Mouse (Mus musculus): ENCODE measurements around the gene Hpn. TPM values are rescaled to one million over a fixed set of nuclear protein-coding genes. Genes with fewer than 3 reads are reported as not detected.

Hpn gene
- polyA plus RNA-seq, 1 experiment from 2014 or later: 1.2 TPM

DNA sequence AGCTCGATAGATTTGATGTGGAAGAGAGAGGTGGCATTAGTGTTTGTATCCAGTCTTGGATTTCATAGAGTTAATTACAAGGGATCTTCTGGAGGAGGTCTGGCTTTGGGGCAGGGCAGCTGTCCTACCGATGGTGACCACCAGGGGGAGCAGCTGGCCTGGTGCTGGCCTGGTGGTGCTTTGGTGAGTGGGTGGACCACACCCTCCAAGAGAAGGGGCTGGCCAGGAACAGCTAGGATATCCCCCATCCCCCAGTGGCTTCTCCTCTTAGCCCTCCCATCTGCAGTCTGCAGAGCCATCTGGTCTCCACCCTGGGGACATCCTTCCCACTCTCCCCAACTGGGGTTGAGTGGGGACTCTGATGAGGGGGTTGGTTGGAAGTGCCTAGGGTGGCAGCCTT is 56.0 kb downstream of the Hpn start, which contains the start of gene Lgi4:
Gene Lgi4 (plus strand): TSS at position 235 of the 400 bp plus-strand sequence.
- ATAC-seq (ENCODE audit: low FRiP score) (peak; percentile 85), DNase-seq (ENCODE audit: low spot score, missing footprints) (peak; percentile 99)
- peaks cover 4% of the 10 kb centered on the region; the same call in 1 of the 2 replicates for H3K27me3 ChIP-seq (ENCODE audit: control insufficient read depth, insufficient read depth, low read length)
- no peak within 1 kb of the TSS for H3K4me3 ChIP-seq (ENCODE audit: low read depth, low read length)
- 0 out of 2 replicates have a peak within 1 kb of the TSS, but pooled peaks have one; percentile 14 for H3K9ac ChIP-seq (ENCODE audit: low read length)
- peaks cover 2% of the 10 kb centered on the region for H3K4me1 ChIP-seq (ENCODE audit: control insufficient read depth, insufficient read depth, low read length)
- H3K36me3 ChIP-seq (ENCODE audit: control insufficient read depth, insufficient read depth, low read length): no peaks in the 10 kb centered on the region
- H3K4me2 ChIP-seq: no peak within 1 kb of the TSS
- no peaks in the 10 kb centered on the region for H3K9me3 ChIP-seq (ENCODE audit: control insufficient read depth, low read length)
- no peak within 1 kb of the TSS for H3K27ac ChIP-seq (ENCODE audit: low read depth, low read length)
- WGBS: 2% methylated on average over 2 of the region's 2 CpGs

DNA sequence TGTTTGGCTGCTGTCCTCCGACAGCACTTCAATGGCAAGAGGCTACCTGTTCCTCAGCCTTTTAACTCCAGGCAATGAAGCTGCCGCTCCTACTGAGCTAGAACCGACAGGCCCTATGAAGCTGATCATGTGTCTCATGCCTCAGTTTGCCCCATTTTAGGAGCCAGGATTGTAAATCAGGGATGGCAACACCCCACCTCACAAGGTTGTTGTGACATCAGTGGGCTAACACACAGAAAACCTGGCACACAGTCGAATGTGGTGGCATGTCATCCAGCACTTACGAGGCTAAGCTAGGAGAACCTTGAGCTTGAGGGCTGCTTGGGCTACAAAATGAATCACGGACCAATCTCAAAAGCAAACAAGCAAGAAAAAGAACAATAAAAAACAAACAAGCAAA is 56.9 kb downstream of the Hpn start:
- Histone ChIP-seq H3K4me1 (ENCODE audit: control insufficient read depth, insufficient read depth, low read length) (peaks cover 2% of the 10 kb centered on the region), H3K4me3 (ENCODE audit: low read depth, low read length) (no peak overlapping the region), H3K9ac (ENCODE audit: low read length) (no peak overlapping the region), H3K27me3 (ENCODE audit: control insufficient read depth, insufficient read depth, low read length) (peaks cover 13% of the 10 kb centered on the region), H3K4me2 (no peak overlapping the region), H3K9me3 (ENCODE audit: control insufficient read depth, low read length) (no peaks in the 10 kb centered on the region), H3K36me3 (ENCODE audit: control insufficient read depth, insufficient read depth, low read length) (no peaks in the 10 kb centered on the region), H3K27ac (ENCODE audit: low read depth, low read length) (no peak overlapping the region)
- WGBS: 83% methylated on average over 6 of the region's 6 CpGs
- ATAC-seq (ENCODE audit: low FRiP score) (no peak), DNase-seq (ENCODE audit: low spot score, missing footprints) (no peak)

DNA sequence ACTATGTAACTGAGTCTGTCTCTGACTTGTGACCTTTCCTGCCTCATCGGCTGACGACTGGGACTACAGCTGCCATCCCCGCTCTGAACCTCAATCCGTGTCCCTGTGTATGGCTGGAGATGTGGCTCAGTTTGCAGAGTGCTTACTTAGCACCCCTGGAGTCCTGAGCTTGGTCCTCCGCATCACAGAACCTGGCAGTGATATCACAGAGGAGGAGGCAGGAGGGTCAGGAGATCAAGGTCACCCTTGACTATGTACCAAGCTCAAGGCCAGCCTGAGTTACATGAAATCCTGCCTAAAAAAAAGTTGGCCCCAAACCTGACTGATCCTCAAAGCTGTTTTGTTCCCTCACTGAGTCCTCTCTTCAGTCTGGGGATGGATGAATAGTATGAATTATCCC is 57.4 kb downstream of the Hpn start:
- 72% methylated on average over 5 of the region's 5 CpGs for WGBS
- Histone ChIP-seq H3K27me3 (ENCODE audit: control insufficient read depth, insufficient read depth, low read length) (peaks cover 18% of the 10 kb centered on the region), H3K9me3 (ENCODE audit: control insufficient read depth, low read length) (no peaks in the 10 kb centered on the region), H3K4me1 (ENCODE audit: control insufficient read depth, insufficient read depth, low read length) (peaks cover 5% of the 10 kb centered on the region), H3K9ac (ENCODE audit: low read length) (no peak overlapping the region), H3K36me3 (ENCODE audit: control insufficient read depth, insufficient read depth, low read length) (no peaks in the 10 kb centered on the region), H3K4me3 (ENCODE audit: low read depth, low read length) (no peak overlapping the region), H3K27ac (ENCODE audit: low read depth, low read length) (no peak overlapping the region), H3K4me2 (no peak overlapping the region)
- ATAC-seq (ENCODE audit: low FRiP score): no peak
- DNase-seq (ENCODE audit: low spot score, missing footprints): no peak

DNA sequence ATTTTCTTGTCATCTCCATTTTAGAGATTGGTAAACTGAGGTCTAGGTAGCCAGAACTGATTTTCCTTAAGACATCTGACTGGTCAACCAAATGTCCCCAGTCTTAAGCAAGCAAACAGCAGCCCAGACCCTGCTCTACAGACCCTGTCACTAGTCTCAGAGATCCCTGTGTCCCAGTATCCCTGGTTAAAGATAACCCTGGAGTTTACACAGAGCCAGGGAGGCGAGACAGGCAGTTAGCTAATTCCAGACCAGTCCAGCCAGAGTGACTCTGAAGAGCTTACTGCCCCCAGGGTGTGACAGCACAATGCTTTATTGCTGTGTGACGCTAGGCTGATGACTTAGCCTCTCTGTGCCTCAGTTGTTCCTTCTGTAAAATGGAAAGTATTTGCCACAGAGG is 58.0 kb downstream of the Hpn start, which contains the start of gene Fxyd1:
Gene Fxyd1 (minus strand): TSS at position 129 of the 400 bp plus-strand sequence.
- no peak within 1 kb of the TSS for H3K27ac ChIP-seq (ENCODE audit: low read depth, low read length)
- peaks cover 11% of the 10 kb centered on the region for H3K4me1 ChIP-seq (ENCODE audit: control insufficient read depth, insufficient read depth, low read length)
- H3K4me3 ChIP-seq (ENCODE audit: low read depth, low read length): no peak within 1 kb of the TSS
- H3K9me3 ChIP-seq (ENCODE audit: control insufficient read depth, low read length): no peaks in the 10 kb centered on the region
- H3K4me2 ChIP-seq: no peak within 1 kb of the TSS
- H3K27me3 ChIP-seq (ENCODE audit: control insufficient read depth, insufficient read depth, low read length): peaks cover 24% of the 10 kb centered on the region
- 78% methylated on average over 2 of the region's 2 CpGs for WGBS
- no peaks in the 10 kb centered on the region for H3K36me3 ChIP-seq (ENCODE audit: control insufficient read depth, insufficient read depth, low read length)
- no peak within 1 kb of the TSS for H3K9ac ChIP-seq (ENCODE audit: low read length)
- DNase-seq (ENCODE audit: low spot score, missing footprints) (no peak), ATAC-seq (ENCODE audit: low FRiP score) (no peak)

DNA sequence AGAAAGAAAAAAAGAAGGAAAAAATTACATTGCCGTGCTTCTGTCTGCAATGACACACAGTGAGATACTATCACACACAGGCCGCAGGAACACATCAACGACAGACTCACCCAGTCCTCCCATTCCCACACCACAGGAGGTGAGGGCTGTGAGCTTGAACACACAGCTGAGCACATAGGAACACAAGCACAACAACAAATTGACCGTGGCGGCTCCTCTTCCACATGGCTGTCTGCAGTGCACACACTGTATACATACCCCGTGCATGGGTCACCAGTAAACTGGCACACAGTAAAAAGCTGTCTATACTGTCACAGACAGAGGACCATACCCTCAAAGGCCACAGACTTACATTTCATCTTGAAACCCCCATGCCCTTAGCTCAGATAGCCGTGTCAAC is 58.6 kb downstream of the Hpn start:
- H3K9ac ChIP-seq (ENCODE audit: low read length): no peak overlapping the region
- DNase-seq (ENCODE audit: low spot score, missing footprints): no peak
- peaks cover 30% of the 10 kb centered on the region for H3K27me3 ChIP-seq (ENCODE audit: control insufficient read depth, insufficient read depth, low read length)
- 80% methylated on average over 7 of the region's 7 CpGs for WGBS
- H3K4me3 ChIP-seq (ENCODE audit: low read depth, low read length): no peak overlapping the region
- H3K9me3 ChIP-seq (ENCODE audit: control insufficient read depth, low read length): no peaks in the 10 kb centered on the region
- ATAC-seq (ENCODE audit: low FRiP score): no peak
- H3K36me3 ChIP-seq (ENCODE audit: control insufficient read depth, insufficient read depth, low read length): no peaks in the 10 kb centered on the region
- H3K27ac ChIP-seq (ENCODE audit: low read depth, low read length): no peak overlapping the region
- no peak overlapping the region for H3K4me2 ChIP-seq
- H3K4me1 ChIP-seq (ENCODE audit: control insufficient read depth, insufficient read depth, low read length): peaks cover 12% of the 10 kb centered on the region

DNA sequence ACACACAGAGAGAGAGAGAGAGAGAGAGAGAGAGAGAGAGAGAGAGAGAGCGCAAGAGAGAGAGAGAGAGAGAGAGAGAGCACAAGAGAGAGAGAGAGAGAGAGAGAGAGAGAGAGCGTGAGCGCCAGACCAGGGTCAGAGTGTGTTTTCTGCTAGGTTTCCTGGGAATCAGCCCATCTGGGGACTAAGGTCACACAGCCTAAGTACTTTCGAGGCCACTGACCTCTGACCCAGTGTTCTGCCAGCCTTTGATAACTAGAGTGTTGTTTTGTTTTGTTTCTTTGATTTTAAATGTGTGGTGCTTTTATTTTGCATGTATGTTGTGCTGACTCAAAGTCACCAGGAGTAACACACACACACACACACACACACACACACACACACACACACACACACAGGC is 59.2 kb downstream of the Hpn start:
- H3K27me3 ChIP-seq (ENCODE audit: control insufficient read depth, insufficient read depth, low read length): peaks cover 36% of the 10 kb centered on the region
- no peak overlapping the region for H3K9ac ChIP-seq (ENCODE audit: low read length)
- no peaks in the 10 kb centered on the region for H3K36me3 ChIP-seq (ENCODE audit: control insufficient read depth, insufficient read depth, low read length)
- no peak for DNase-seq (ENCODE audit: low spot score, missing footprints)
- no peak overlapping the region for H3K27ac ChIP-seq (ENCODE audit: low read depth, low read length)
- peaks cover 17% of the 10 kb centered on the region for H3K4me1 ChIP-seq (ENCODE audit: control insufficient read depth, insufficient read depth, low read length)
- H3K4me3 ChIP-seq (ENCODE audit: low read depth, low read length): no peak overlapping the region
- WGBS: 17% methylated on average over 3 of the region's 4 CpGs
- ATAC-seq (ENCODE audit: low FRiP score): no peak
- H3K4me2 ChIP-seq: no peak overlapping the region
- H3K9me3 ChIP-seq (ENCODE audit: control insufficient read depth, low read length): no peaks in the 10 kb centered on the region

DNA sequence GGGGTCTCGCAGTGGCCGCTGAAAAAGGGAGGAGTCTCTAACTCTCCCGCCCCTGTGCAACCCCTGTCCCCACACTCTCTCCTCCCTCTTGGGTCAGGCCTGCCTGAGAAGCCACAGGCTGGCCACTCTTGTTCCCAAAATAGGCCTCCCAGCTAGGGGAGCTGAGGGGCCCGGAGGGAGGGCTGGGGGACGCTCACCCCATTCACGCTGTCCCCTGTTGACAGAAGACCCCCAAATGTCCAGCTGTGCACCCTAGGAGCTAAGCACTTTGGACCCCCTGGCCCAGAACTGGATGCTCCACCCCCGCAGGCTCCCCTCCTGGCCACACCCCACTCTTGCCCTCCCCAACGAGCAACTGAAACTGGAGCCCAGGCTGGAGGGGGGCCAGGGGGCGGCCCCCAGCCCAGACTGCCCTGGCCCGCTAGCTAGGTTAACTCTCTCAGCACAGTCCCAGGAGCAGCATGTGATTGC is 59.7 kb downstream of the Hpn start:
- H3K36me3 ChIP-seq (ENCODE audit: control insufficient read depth, insufficient read depth, low read length): no peaks in the 10 kb centered on the region
- no peak overlapping the region for H3K9ac ChIP-seq (ENCODE audit: low read length)
- ATAC-seq (ENCODE audit: low FRiP score) (no peak), DNase-seq (ENCODE audit: low spot score, missing footprints) (no peak)
- H3K4me1 ChIP-seq (ENCODE audit: control insufficient read depth, insufficient read depth, low read length): peaks cover 20% of the 10 kb centered on the region
- no peak overlapping the region for H3K27ac ChIP-seq (ENCODE audit: low read depth, low read length)
- no peaks in the 10 kb centered on the region for H3K9me3 ChIP-seq (ENCODE audit: control insufficient read depth, low read length)
- peaks cover 41% of the 10 kb centered on the region for H3K27me3 ChIP-seq (ENCODE audit: control insufficient read depth, insufficient read depth, low read length)
- H3K4me2 ChIP-seq: no peak overlapping the region
- no peak overlapping the region for H3K4me3 ChIP-seq (ENCODE audit: low read depth, low read length)
- WGBS: 4% methylated on average over 10 of the region's 10 CpGs

DNA sequence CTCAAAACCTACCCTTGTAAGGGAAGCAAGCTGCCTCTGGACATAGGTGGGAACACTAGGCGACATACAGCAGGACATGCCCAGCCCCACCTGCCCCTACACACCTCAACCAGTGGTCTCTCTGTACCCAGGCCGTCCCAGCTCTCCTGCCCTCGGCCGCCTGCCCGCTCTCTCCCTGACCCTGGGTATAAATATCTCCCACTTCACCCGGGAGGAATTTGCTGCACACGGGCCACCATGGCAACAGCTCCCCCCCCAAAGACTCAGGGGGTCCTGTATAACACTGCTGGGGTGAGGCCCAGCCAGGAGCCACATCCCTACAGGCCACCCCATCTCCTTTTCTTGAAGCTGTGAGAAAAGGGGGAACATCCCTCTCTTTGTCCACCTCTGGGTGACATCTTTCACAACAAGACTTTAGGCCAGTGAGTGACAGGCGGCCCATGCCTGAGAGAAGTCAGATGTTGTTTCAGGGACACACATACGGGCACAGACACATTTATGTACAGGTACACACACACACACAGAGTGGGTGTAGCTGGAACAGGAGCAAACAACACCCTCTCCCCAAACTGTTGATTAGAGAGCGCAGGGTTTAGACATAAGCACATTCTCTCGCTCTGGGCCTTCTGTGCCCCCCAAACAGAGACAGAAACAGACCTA is 60.3 kb downstream of the Hpn start:
- H3K9ac ChIP-seq (ENCODE audit: low read length): no peak overlapping the region
- H3K4me1 ChIP-seq (ENCODE audit: control insufficient read depth, insufficient read depth, low read length): peaks cover 26% of the 10 kb centered on the region
- peaks cover 47% of the 10 kb centered on the region for H3K27me3 ChIP-seq (ENCODE audit: control insufficient read depth, insufficient read depth, low read length)
- H3K4me2 ChIP-seq: no peak overlapping the region
- no peak for DNase-seq (ENCODE audit: low spot score, missing footprints)
- no peak overlapping the region for H3K27ac ChIP-seq (ENCODE audit: low read depth, low read length)
- H3K36me3 ChIP-seq (ENCODE audit: control insufficient read depth, insufficient read depth, low read length): no peaks in the 10 kb centered on the region
- no peak overlapping the region for H3K4me3 ChIP-seq (ENCODE audit: low read depth, low read length)
- ATAC-seq (ENCODE audit: low FRiP score): no peak
- no peaks in the 10 kb centered on the region for H3K9me3 ChIP-seq (ENCODE audit: control insufficient read depth, low read length)
- WGBS: 40% methylated on average over 11 of the region's 11 CpGs

DNA sequence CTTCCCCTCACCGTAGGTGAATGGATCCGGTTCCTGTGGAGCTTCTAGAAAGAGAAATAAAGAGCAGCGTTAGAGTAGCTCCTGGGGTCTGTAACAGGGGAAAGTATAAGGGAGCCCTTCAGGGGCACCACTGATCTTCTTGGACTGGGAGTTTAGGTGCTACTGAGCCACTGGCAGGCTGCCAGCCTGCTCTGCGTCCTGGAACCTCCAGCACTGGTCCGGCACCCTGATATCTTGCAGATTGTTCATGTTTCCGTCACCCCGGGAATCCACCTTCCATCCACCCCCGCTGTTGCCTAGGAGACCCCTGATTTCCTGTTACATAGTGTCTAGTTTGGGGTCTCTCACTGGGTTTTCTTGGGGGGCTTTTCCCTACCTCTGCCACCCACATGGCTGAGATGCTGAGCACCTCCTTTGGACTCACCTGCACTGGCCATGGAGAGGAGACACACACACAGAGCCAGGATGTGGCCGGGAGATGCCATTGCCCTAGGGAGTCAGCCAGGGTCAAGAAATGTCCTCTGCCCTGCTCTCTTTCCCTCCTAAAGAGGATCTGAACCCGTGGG is 61.1 kb downstream of the Hpn start:
- Histone ChIP-seq H3K4me3 (ENCODE audit: low read depth, low read length) (no peak overlapping the region), H3K9ac (ENCODE audit: low read length) (no peak overlapping the region), H3K27ac (ENCODE audit: low read depth, low read length) (no peak overlapping the region), H3K36me3 (ENCODE audit: control insufficient read depth, insufficient read depth, low read length) (no peaks in the 10 kb centered on the region), H3K4me2 (no peak overlapping the region), H3K27me3 (ENCODE audit: control insufficient read depth, insufficient read depth, low read length) (peaks cover 53% of the 10 kb centered on the region), H3K9me3 (ENCODE audit: control insufficient read depth, low read length) (no peaks in the 10 kb centered on the region), H3K4me1 (ENCODE audit: control insufficient read depth, insufficient read depth, low read length) (peaks cover 32% of the 10 kb centered on the region)
- WGBS: 36% methylated on average over 10 of the region's 10 CpGs
- DNase-seq (ENCODE audit: low spot score, missing footprints) (no peak), ATAC-seq (ENCODE audit: low FRiP score) (no peak)
